Mouse (Mus musculus) A20 (cell line): ENCODE results near the gene Dph1.
A peak's percentile ranks its signal among the peaks of the same experiment; 100 is the strongest.

Source experiments
- DNase-seq: peaks from one replicate; pipeline ENCODE4 v3.0.0-alpha.2; 2011; ENCODE audit warnings: low read depth, low spot score

Gene Dph1

DNA sequence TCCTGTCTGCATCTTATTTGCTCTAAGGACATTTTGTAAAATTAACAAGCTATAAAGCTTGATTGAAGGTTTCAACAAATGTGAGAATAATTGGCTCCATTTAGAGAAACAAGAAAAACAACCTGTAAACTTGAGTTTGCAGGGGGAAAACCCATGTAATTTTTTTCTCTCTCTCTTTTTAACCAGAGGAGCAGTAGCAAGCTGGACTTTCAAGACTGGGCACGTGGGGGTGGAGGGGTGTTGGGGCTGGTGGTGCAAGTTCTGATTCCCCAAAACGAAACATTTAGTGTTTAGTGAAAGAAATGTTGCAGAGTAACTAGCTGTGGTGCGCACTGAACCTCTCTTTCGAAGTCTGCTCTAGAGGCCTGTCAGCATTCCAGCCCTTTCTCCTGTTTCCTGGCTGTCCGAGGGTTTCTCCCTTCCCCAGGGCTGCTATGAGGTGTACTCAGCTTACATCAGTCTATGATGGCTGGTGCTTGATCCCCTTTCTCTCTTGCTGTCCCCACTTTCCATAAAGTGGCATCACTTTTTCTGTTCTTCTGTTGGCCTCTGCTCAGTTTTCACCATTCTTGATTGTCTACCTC, 56.5 kb downstream of the Dph1 start:
- peak; percentile 58 for DNase-seq

DNA sequence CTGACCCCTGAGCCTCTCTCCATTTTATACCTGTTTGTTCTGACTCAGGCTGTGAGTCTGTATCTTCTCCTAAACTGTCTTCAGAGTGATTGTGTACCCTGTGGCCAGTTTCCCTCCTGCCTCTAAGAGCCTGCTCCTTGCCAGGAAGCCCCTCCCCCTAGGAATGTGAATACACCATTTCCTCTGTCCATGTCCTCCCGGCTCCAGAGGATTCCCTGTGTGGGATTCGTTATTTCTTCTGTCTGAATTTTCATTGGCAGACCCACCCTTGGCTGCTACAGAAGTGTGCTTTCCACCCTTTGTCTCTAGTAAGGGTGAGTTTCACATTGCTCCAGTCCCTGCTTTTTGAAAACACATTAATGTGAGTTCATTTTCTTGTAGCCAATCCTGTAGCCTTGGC, 57.1 kb downstream of the Dph1 start:
- no peak for DNase-seq

DNA sequence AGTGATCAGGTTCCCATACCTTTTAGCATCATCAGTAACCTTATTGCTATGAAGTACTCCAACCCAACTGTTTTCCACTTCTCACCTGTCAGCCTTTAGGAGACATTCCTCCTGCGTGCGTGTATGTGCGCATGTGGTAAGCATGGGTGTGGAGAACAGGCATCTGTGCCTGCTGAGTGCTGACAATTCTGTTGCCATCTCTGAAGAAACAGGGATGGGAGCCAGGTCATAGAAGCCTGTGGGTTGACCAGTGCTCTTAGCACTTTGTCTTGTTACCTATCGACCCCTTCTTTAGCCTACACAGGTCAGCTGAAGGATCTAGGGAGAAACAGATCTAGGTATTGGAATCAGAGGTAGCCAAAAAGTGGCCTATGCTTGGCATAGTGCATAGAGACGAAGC, 57.6 kb downstream of the Dph1 start:
- no peak for DNase-seq

DNA sequence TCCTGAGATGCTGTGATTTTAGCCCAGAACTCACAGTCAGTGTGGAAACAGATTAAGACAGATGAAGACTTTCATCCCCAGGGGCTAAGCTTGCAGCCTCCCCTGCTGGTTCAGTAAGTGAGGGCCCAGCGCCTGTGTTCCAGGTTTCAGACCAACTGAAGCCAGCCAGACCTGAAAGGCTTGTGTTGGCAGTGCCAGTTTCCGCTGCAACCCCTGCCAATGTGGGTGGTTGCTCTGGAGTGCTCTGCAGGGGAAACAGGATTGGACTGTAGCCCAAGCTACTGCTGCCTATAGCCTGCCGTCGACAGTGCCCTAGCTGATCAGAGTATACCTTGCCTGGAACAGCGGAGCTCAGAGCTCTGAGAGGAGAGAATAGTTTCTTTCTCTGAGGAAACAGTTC, 58.8 kb downstream of the Dph1 start:
- DNase-seq, result no peak

DNA sequence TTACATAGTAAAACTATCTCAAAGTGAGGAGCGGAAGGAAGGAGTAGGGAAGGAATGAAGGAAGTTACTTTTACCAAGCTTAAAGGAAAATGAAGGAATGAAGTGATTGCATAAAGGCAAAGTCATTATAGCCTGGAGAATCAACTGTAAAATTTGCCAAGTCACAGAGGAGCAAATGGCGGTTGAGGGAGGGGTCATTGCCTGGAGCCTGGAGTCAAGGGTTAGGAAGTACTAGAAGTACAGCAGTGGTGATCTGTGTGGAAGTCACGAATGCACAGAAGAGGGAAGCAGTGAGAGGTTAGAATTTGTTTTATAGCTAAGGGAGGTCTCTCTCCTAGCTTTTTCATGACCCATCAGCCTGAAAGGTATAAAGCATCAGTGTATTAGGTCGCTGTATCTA, 59.7 kb downstream of the Dph1 start:
- DNase-seq, result no peak

DNA sequence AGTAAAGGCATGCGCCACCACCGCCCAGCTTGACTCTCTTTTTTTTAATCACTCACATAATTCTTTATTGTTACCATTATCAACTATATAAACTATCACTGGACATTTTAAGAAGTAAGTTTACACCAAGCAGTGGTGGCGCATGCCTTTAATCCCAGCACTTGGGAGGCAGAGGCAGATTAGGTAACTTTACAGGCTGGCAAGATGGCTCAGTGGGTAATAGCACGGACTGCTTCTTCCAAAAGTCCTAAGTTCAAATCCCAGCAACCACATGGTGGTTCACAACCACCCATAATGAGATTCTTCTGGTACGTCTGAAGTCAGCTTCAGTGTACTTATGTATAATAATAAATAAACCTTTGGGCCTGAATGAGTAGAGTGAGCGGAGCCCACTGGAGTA, 61.6 kb downstream of the Dph1 start:
- DNase-seq, result no peak
